Mouse (Mus musculus) gastrocnemius, postnatal 14 days (tissue): ENCODE data around the gene Gm17654. TPM values are rescaled to one million over a fixed set of nuclear protein-coding genes. Genes with fewer than 3 reads are reported as not detected.
A peak's percentile ranks its signal among the peaks of the same experiment; 100 is the strongest.
"Not testable (repeated sequence)": the region's sequence is repeated elsewhere in the genome, so short reads cannot be mapped to it uniquely, and the experiment has no call there.

Source experiments
- DNase-seq: peaks from one replicate; pipeline ENCODE4 v3.0.0; 2021; ENCODE audit warnings: mixed read lengths
- intact Hi-C: fragments of 180-260 bp; cut with DNase I; formaldehyde crosslinking; loops from one replicate; pipeline ENCODE4 v1.15.1; 2025; ENCODE audit warnings: low total_unique reads
- long read RNA-seq, 2 experiments: library from polyadenylated mRNA; stranded (forward); transcript quantifications; one replicate each; pipeline ENCODE4 v2.0.0; 2021
- total RNA-seq, 2 experiments: library from RNA; stranded (reverse); gene quantifications; 2 replicates each; pipeline ENCODE4 v1.2.3; 2021

Gm17654 gene
- not detected for total RNA-seq
- long read RNA-seq, experiment 1: 0 reads
- long read RNA-seq, experiment 2: 0 reads

- DNase-seq, intact Hi-C loops: not testable (repeated sequence)
These were observed at the start of gene Gm17654 for GRCm38 (mm10) chr14:43579046-43579445. Gene Gm17654 (minus strand): TSS chr14:43579146.

DNA sequence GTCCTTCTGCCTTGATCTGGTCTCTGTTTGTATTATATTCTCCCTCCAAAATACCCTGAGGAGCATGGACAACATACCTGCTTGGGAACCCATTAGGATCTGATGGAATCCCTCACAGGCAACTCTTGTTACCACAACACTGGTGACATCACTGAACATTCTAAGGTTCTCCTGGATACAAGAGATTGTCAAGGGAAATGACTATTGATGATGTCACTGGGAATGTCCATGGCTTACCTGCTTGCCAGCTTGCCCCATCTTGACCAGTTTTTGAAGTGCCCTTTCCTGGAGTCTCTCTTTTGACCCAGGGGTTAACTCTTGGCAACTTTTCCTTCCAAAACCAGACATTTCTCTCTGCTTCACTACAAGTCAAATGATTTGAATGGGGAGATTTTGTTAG lies 29.0 kb upstream of the Gm17654 start, which contains the start of gene Gm10375:
Gm10375 (minus strand) TSS at position 101 of the 400 bp plus-strand sequence.
- intact Hi-C loops, DNase-seq: not testable (repeated sequence)

GRCm38 (mm10) chr14:43577969-43578368 lies 977 bp downstream of the Gm17654 start:
- intact Hi-C loops, DNase-seq: not testable (repeated sequence)

DNA sequence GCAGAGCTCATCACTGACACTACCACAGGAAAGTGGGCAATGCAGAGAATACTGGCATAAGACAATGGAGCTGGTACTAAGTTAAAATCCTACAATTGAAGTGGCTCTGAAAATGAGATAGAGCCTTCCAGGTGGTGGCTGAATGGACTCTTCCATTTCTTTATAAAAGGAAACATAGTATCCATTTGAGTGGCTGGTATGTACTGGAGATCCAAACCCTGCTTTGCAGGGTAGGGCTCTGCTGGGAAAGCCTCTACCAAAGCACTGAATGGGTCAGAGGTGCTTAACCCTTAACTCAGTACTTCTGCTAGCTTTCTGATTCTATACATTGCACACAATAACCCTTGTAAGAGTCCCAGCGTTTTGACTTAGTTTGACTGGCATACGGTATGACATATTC lies 26.7 kb downstream of the Gm17654 start:
- DNase-seq, intact Hi-C loops: not testable (repeated sequence)

DNA sequence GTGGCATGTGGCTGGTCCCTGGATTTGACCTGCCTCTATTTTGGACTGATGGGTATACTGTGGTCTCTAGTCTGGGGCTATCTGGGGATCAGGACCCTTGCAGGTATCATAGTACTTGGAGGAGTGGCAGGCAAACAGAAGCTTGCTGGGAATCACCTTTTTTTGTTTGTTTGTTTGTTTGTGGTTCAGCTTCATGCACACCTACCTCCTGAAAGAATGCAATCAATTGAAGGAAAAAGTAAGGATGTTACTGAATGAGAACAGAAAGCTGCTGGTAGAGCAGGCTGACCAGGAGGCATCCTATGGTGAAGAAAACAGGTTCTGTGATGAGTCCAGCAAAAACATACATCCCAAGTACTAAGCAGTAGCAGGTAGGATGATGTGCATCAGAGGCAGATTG lies 32.7 kb downstream of the Gm17654 start:
- DNase-seq, intact Hi-C loops: not testable (repeated sequence)

DNA sequence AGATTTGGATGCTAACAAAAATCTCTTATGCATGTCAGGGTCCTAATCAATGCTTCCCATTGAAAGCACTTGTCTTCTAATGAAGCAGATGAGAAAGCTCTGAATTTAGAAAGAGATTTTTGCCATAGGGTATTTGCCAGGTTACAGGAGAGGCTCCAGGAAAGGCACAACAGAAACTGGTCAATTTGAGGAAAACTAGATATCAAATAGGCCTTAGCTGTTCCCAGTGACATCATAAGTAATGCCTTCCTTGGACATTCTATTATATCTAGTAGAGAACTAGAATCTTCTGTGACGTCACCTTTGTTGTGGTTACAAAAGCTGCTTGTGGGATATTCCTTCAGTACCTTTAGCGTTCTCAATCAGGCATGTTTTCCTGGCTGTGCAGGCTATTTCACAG lies 35.7 kb downstream of the Gm17654 start, which contains the start of gene Gm5799:
Gm5799 (plus strand) TSS at position 301 of the 400 bp plus-strand sequence.
- DNase-seq, intact Hi-C loops: not testable (repeated sequence)

DNA sequence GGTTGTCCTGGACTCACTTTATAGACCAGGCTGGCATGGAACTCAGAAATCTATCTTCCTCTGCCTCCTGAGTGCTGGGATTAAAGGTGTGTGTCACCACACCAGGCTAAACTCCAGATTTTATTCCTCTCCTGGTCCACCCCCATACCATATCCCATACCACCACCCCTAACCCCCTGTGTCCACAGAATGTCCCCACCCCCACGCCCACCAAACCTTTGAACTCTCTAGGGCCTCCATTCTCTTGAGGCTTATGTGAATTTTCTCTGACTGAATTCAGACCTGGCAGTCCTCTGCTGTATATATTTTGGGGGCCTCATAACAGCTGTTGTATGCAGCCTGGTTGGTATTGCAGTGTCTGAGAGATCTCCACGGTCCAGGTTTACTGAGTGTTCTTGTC lies 40.8 kb downstream of the Gm17654 start:
- DNase-seq: peak; percentile 6
- intact Hi-C loops: not testable (repeated sequence)

GRCm38 (mm10) chr14:43532387-43532786 lies 46.6 kb downstream of the Gm17654 start:
- peak; percentile 12 for DNase-seq
- intact Hi-C loops: not testable (repeated sequence)

GRCm38 (mm10) chr14:43532011-43532383 lies 46.9 kb downstream of the Gm17654 start:
- intact Hi-C loops, DNase-seq: not testable (repeated sequence)

DNA sequence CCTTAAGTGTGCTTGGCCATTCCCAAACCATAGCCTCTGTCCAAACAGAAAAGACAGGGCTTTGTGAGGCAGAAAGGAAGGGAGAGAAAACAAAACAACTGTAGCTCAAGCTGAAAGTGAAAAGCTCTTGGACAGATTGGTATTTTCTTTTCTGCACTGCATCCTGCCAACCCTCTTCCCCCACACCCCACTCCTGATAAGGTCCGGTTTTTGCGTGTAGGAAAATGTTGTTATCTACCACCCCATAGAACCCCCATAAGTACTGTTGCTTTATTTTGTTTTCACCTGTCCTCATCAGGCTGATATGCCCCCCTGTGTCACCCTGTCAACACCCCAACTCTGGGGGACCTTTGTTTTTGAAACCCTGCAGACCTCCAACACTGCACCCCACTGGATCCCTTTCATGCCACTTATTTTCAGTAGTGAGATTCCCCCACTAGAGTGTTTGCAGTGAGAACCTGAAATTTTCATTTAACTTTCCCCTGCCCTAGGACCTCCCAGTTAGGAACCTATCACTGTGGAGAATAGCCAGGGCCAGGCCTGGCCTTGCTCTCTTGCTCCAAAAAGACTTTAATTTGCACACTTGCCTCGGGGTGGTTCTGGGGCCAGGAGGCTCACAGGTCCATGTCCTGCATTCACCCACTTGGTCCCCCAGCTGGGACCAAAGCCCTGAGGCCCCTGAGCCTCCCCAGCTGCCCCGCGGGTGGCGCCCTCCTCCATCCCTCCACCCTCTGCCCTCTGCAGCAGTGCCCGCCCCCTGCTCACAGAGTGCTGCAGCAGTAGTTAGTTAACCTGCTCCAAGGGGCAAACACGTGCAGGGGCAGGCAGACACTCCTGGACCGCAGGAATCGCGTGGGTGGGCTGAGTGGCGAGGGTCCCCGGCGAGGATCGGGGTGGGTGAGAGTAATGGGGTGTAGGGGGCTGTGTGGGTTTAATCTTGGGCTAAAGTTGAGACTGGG lies 47.6 kb downstream of the Gm17654 start:
- intact Hi-C loops, DNase-seq: not testable (repeated sequence)

Other genes with a start within 250 kb of the Gm17654 start
- not detected for gene 1700001F09Rik, start 231.3 kb downstream of the Gm17654 start, total RNA-seq
- gene Gm8138, start 162.8 kb downstream of the Gm17654 start, total RNA-seq: not detected
- not detected for gene Gm5799, start 35.6 kb downstream of the Gm17654 start, total RNA-seq
- gene Gm10375, start 28.9 kb upstream of the Gm17654 start, total RNA-seq: not detected
- not detected for gene Gm8165, start 98.1 kb upstream of the Gm17654 start, total RNA-seq
- under 1 TPM; 0.24 to 0.25 TPM for gene Gm7324, start 118.7 kb upstream of the Gm17654 start, total RNA-seq
- gene Gm16506, start 148.3 kb upstream of the Gm17654 start, total RNA-seq: not detected
- not detected for gene Gm6526, start 168.7 kb upstream of the Gm17654 start, total RNA-seq
- not detected for gene Gm8180, start 205.6 kb upstream of the Gm17654 start, total RNA-seq